Mouse (Mus musculus): Measurements from ENCODE around the gene 2410131K14Rik. TPM values are rescaled to one million over a fixed set of nuclear protein-coding genes. Genes with fewer than 3 reads are reported as not detected.

The 2410131K14Rik gene
- polyA plus RNA-seq, 1 experiment, result 11.3 TPM

Other genes with a start within 250 kb of the 2410131K14Rik start
- gene Tesc, start 217.5 kb upstream of the 2410131K14Rik start, polyA plus RNA-seq (2012; ENCODE audit: insufficient read depth, insufficient read length, missing spikeins), result 7.4 and 8.8 TPM in 2 replicates
- gene Fbxw8, start 89.8 kb upstream of the 2410131K14Rik start, polyA plus RNA-seq (2012; ENCODE audit: insufficient read depth, insufficient read length, missing spikeins), result 18.4 and 27.2 TPM in 2 replicates
- gene Hrk, start 80.6 kb upstream of the 2410131K14Rik start, polyA plus RNA-seq (2012; ENCODE audit: insufficient read depth, insufficient read length, missing spikeins), result not detected in 2 replicates
- gene Rnft2, start 111 bp upstream of the 2410131K14Rik start, polyA plus RNA-seq (2012; ENCODE audit: insufficient read depth, insufficient read length, missing spikeins), result 1.7 and 2.9 TPM in 2 replicates